ENCODE assay signal across 11 mouse cellular contexts in genomic region chr7:111776160-111776559, GRCm38 (mm10). TPM values are rescaled to one million over a fixed set of nuclear protein-coding genes. Genes with fewer than 3 reads are reported as not detected.
DNase-seq lines count a peak whose midpoint lies in the region; ATAC-seq and TF ChIP-seq lines count a peak whose summit lies in the region.
"Had no signal": no experiment of that assay in that cellular context is flagged by ENCODE, and none has a peak within 500 bp of the region (broad histone marks: within the 10 kb centered on the region; RNA-seq: fewer than 3 reads in every experiment).

No protein-coding gene starts in this region.

- H3K27ac ChIP-seq in heart, adult 2 months: no peak overlapping the region
- H3K27ac ChIP-seq in kidney, embryonic 16.5 days (ENCODE audit: low read length): peak overlapping the region; percentile 19
- H3K27ac ChIP-seq in stomach, embryonic 15.5 days: no peak overlapping the region
- H3K27ac ChIP-seq: forebrain, embryonic 13.5 days; limb, embryonic 12.5 days had no signal

- H3K4me2 ChIP-seq in kidney, embryonic 16.5 days (replicated peaks; ENCODE audit: low read depth, low read length): peak overlapping the region; percentile 94
- peak overlapping the region; percentile 94 for H3K4me2 ChIP-seq in stomach, embryonic 15.5 days
- H3K4me2 ChIP-seq: forebrain, embryonic 13.5 days; limb, embryonic 12.5 days had no signal

- peaks cover 13% of the 10 kb centered on the region for H3K4me1 ChIP-seq in heart, adult 2 months (ENCODE audit: control insufficient read depth, insufficient read depth, low read length)
- peaks cover 18% of the 10 kb centered on the region for H3K4me1 ChIP-seq in lung, adult 2 months (ENCODE audit: control insufficient read depth, insufficient read depth, low read length)
- peaks cover 37% of the 10 kb centered on the region for H3K4me1 ChIP-seq in kidney, embryonic 16.5 days (ENCODE audit: insufficient read depth, low read length)
- H3K4me1 ChIP-seq in stomach, embryonic 15.5 days: 0 out of 2 replicates have a peak, but pooled peaks cover 9% of the 10 kb centered on the region

- no peak for TF ChIP-seq EP300 in heart, adult 2 months (IDR thresholded peaks at IDR 0.05; ENCODE audit: insufficient read depth, low read depth, low read length)

- H3K36me3 ChIP-seq in heart, adult 2 months (ENCODE audit: control insufficient read depth, insufficient read depth, low read length): no peaks in the 10 kb centered on the region
- H3K36me3 ChIP-seq in kidney, embryonic 16.5 days (ENCODE audit: insufficient read depth, low read length): no peaks in the 10 kb centered on the region
- H3K36me3 ChIP-seq in stomach, embryonic 15.5 days: no peaks in the 10 kb centered on the region
- H3K36me3 ChIP-seq: limb, embryonic 12.5 days had no signal

- intact Hi-C loops in heart, adult 2 months (cut with DNase I): no loop called here
- intact Hi-C loops in heart, postnatal 14 days (cut with DNase I): loop anchor here (5.0 kb wide), 2 partner anchors 34 to 49 kb away; no protein-coding TSS in a partner anchor

- peak in 1 of 2 experiments; percentile 17 for DNase-seq in heart, adult 2 months
- no peak for DNase-seq in heart, postnatal 14 days
- peak; percentile 43 for DNase-seq in lung, postnatal 36 days
- DNase-seq in lung, adult 2 months: no peak
- no peak for DNase-seq in retina, postnatal 1 day
- no peak for DNase-seq in thymus, postnatal 36 days

- peaks cover 3% of the 10 kb centered on the region for H3K79me2 ChIP-seq in heart, adult 2 months (replicated peaks; ENCODE audit: control insufficient read depth, insufficient read depth, low read length)

- no peaks in the 10 kb centered on the region for H3K9me3 ChIP-seq in kidney, embryonic 16.5 days (ENCODE audit: low read length)
- no peaks in the 10 kb centered on the region for H3K9me3 ChIP-seq in stomach, embryonic 15.5 days
- H3K9me3 ChIP-seq: forebrain, embryonic 13.5 days; limb, embryonic 12.5 days had no signal

- no peak overlapping the region for H3K9ac ChIP-seq in heart, adult 2 months (ENCODE audit: low read depth, low read length)
- H3K9ac ChIP-seq in kidney, embryonic 16.5 days (replicated peaks; ENCODE audit: low read length): no peak overlapping the region
- H3K9ac ChIP-seq in stomach, embryonic 15.5 days: no peak overlapping the region
- H3K9ac ChIP-seq: forebrain, embryonic 13.5 days; limb, embryonic 12.5 days had no signal

- TF ChIP-seq POLR2A in heart, adult 2 months (IDR thresholded peaks at IDR 0.05; ENCODE audit: insufficient read depth, low read depth, low read length): no peak
- no peak for TF ChIP-seq POLR2A in lung, adult 2 months (IDR thresholded peaks at IDR 0.05; ENCODE audit: borderline replicate concordance, extremely low read depth, low read depth, low read length)

- 15% methylated on average over 7 of the region's 7 CpGs for WGBS in heart, adult 2 months
- WGBS in lung, adult 2 months: 26% methylated on average over 7 of the region's 7 CpGs
- 38% methylated on average over 7 of the region's 7 CpGs for WGBS in kidney, embryonic 16.5 days
- WGBS in stomach, embryonic 15.5 days: 62% methylated on average over 7 of the region's 7 CpGs

- no peak for ATAC-seq in kidney, embryonic 16.5 days (ENCODE audit: low FRiP score, low TSS enrichment)
- no peak for ATAC-seq in stomach, embryonic 15.5 days (ENCODE audit: insufficient read depth, low FRiP score, low read depth)
- ATAC-seq: CD4-positive, CD25-positive, alpha-beta regulatory T cell, adult 4 months; forebrain, embryonic 13.5 days had no signal

- no peaks in the 10 kb centered on the region for H3K27me3 ChIP-seq in heart, adult 2 months (ENCODE audit: control insufficient read depth, insufficient read depth, low read length)
- no peaks in the 10 kb centered on the region for H3K27me3 ChIP-seq in kidney, embryonic 16.5 days (ENCODE audit: insufficient read depth, low read length)
- no peaks in the 10 kb centered on the region; the same call in none of the 2 replicates for H3K27me3 ChIP-seq in stomach, embryonic 15.5 days (replicated peaks)

- H3K4me3 ChIP-seq in heart, adult 2 months: no peak overlapping the region; the same call in 1 of the 2 replicates
- H3K4me3 ChIP-seq in lung, adult 2 months (replicated peaks; ENCODE audit: extremely low read depth, low read depth, low read length): no peak overlapping the region
- peak overlapping the region; percentile 14; the same call in 1 of the 2 replicates for H3K4me3 ChIP-seq in kidney, embryonic 16.5 days (ENCODE audit: low read length)
- no peak overlapping the region for H3K4me3 ChIP-seq in stomach, embryonic 15.5 days (replicated peaks)
- H3K4me3 ChIP-seq: forebrain, embryonic 13.5 days; limb, embryonic 12.5 days had no signal

- TF ChIP-seq CTCF in heart, adult 2 months (IDR thresholded peaks at IDR 0.05): peak; percentile 29
- no peak for TF ChIP-seq CTCF in lung, adult 2 months (IDR thresholded peaks at IDR 0.05; ENCODE audit: insufficient read depth, low read length)

RNA-seq across cellular contexts. Expression of gene Galnt18, which starts 3.6 kb away (rescaled TPM):
- 10 to 100 TPM; 11.4 to 13.6 TPM for total RNA-seq in heart, adult 2 months (2021)
- 12.1 and 16.6 TPM in 2 replicates for polyA plus RNA-seq in heart, adult 2 months (2012; rRNA removed)
- total RNA-seq in heart, postnatal 14 days (2021): 10 to 100 TPM; 16.7 to 16.8 TPM
- polyA plus RNA-seq in lung, adult 2 months (2012; rRNA removed): 142 and 148 TPM in 2 replicates
- 41.9 and 46.4 TPM in 2 replicates for polyA plus RNA-seq in kidney, embryonic 16.5 days (2015; fragmentation: Nextera tagmentation; extraction: Ambion mirVana)
- polyA plus RNA-seq in stomach, embryonic 15.5 days (2015; fragmentation: Nextera tagmentation; extraction: Ambion mirVana): 29.3 and 32.2 TPM in 2 replicates
- polyA plus RNA-seq: CD4-positive, CD25-positive, alpha-beta regulatory T cell, adult 4 months had no signal
